Mouse (Mus musculus): ENCODE measurements around the gene Abca13.

DNA sequence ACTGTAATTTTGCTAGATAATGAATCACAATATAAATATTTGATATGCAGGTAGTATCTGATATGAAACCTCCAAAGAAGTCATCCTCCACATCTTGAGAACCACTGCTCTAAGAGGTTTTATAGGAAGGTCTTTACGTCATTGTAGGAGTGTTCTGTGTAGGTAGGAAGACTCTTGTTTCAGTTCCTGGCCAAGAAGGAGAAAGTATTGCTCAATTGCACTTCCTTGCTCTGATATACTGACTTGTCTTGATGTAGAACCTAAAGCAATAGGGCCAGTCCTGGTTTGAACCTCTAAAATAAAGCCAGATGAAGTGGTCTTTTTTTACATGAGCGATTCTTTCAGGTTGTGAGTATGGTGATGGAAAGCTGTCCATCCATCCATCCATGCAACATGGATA lies 431.1 kb downstream of the Abca13 start:
- TF ChIP-seq CTCF (IDR thresholded peaks at IDR 0.05) (no peak), EP300 (IDR thresholded peaks at IDR 0.05) (no peak)

Data from lung, postnatal 0 days (tissue).